Mouse (Mus musculus) embryonic facial prominence, embryonic 13.5 days (tissue): Measurements from ENCODE around the gene Dip2b. TPM values are rescaled to one million over a fixed set of nuclear protein-coding genes. Genes with fewer than 3 reads are reported as not detected.

Source experiments
- ATAC-seq: fragments of 200-750 bp; cut with Nextera tagmentation; 2 replicates; pipeline ENCODE4 v1.8.0; 2017; ENCODE audit warnings: low read depth; ENCODE audit not compliant: insufficient number of reproducible peaks, insufficient read depth, low FRiP score, low TSS enrichment
- H3K27ac ChIP-seq: fragments of 300-500 bp; sonication (generic); 2 replicates; pipeline ENCODE4 v1.5.1; 2015; ENCODE audit warnings: moderate library complexity, mild to moderate bottlenecking, inconsistent platforms
- H3K27me3 ChIP-seq: fragments of 300-500 bp; sonication (generic); 2 replicates; pipeline ENCODE4 v1.6.1; 2015; ENCODE audit warnings: mild to moderate bottlenecking, inconsistent platforms
- H3K36me3 ChIP-seq: fragments of 300-500 bp; sonication (generic); 2 replicates; pipeline ENCODE4 v1.6.1; 2015; ENCODE audit warnings: mild to moderate bottlenecking, inconsistent platforms
- H3K4me1 ChIP-seq: fragments of 300-500 bp; sonication (generic); 2 replicates; pipeline ENCODE4 v1.6.1; 2015; ENCODE audit warnings: inconsistent platforms
- H3K4me2 ChIP-seq: fragments of 300-500 bp; sonication (generic); 2 replicates; pipeline ENCODE4 v1.6.1; 2015; ENCODE audit warnings: moderate library complexity, mild to moderate bottlenecking, inconsistent platforms
- H3K4me3 ChIP-seq: fragments of 300-500 bp; sonication (generic); 2 replicates; pipeline ENCODE4 v1.5.1; 2015; ENCODE audit warnings: mild to moderate bottlenecking, inconsistent platforms
- H3K9ac ChIP-seq: fragments of 300-500 bp; sonication (generic); 2 replicates; pipeline ENCODE4 v1.6.1; 2015; ENCODE audit warnings: mild to moderate bottlenecking, inconsistent platforms
- H3K9me3 ChIP-seq: fragments of 300-500 bp; sonication (generic); 2 replicates; pipeline ENCODE4 v1.6.1; 2016; ENCODE audit warnings: inconsistent platforms
- WGBS: fragments of 180-500 bp; shearing (Covaris S2); methylation state at CpG from one replicate; pipeline ENCODE4 v1.1.7; 2015; ENCODE audit warnings: mixed read lengths; 5-methylcytosine and 5-hydroxymethylcytosine counted together
- polyA plus RNA-seq: library from polyadenylated mRNA; unstranded; fragments of >200 nt; fragmentation: Nextera tagmentation; extraction: Ambion mirVana; gene quantifications from 2 replicates; pipeline ENCODE4 v1.2.1, GENCODE M21; 2015

The Dip2b gene
- polyA plus RNA-seq, 1 experiment from 2014 or later: 13.0 TPM

GRCm38 (mm10) chr15:100144854-100145824 is 106.7 kb downstream of the Dip2b start:
- peaks cover 29% of the 10 kb centered on the region for H3K4me1 ChIP-seq
- H3K4me2 ChIP-seq: no peak overlapping the region
- 64% methylated on average over 15 of the region's 15 CpGs for WGBS
- no peak overlapping the region for H3K4me3 ChIP-seq
- no peaks in the 10 kb centered on the region for H3K9me3 ChIP-seq
- ATAC-seq: no peak
- H3K27me3 ChIP-seq: no peaks in the 10 kb centered on the region
- no peak overlapping the region for H3K27ac ChIP-seq
- peaks cover 6% of the 10 kb centered on the region for H3K36me3 ChIP-seq
- H3K9ac ChIP-seq: no peak overlapping the region

GRCm38 (mm10) chr15:100145917-100146316 is 107.5 kb downstream of the Dip2b start:
- H3K27ac ChIP-seq: no peak overlapping the region
- WGBS: 86% methylated on average over 3 of the region's 3 CpGs

GRCm38 (mm10) chr15:100150593-100150992 is 112.1 kb downstream of the Dip2b start:
- 43% methylated on average over 4 of the region's 4 CpGs for WGBS
- no peaks in the 10 kb centered on the region for H3K9me3 ChIP-seq
- ATAC-seq: no peak
- H3K27me3 ChIP-seq: no peaks in the 10 kb centered on the region
- H3K4me2 ChIP-seq: no peak overlapping the region
- H3K27ac ChIP-seq: no peak overlapping the region
- peaks cover 21% of the 10 kb centered on the region for H3K4me1 ChIP-seq
- H3K9ac ChIP-seq: no peak overlapping the region
- H3K36me3 ChIP-seq: peaks cover 26% of the 10 kb centered on the region
- no peak overlapping the region for H3K4me3 ChIP-seq

More at GRCm38 (mm10) chr15:100145917-100146316, 107.5 kb downstream of the Dip2b start:
- Histone ChIP-seq H3K4me2 (no peak overlapping the region), H3K4me3 (no peak overlapping the region), H3K9ac (no peak overlapping the region), H3K4me1 (peaks cover 37% of the 10 kb centered on the region), H3K27me3 (no peaks in the 10 kb centered on the region), H3K36me3 (peaks cover 6% of the 10 kb centered on the region), H3K9me3 (no peaks in the 10 kb centered on the region)
- no peak for ATAC-seq

- Histone ChIP-seq H3K27ac (no peak overlapping the region), H3K4me2 (no peak overlapping the region), H3K27me3 (no peaks in the 10 kb centered on the region), H3K4me1 (peaks cover 20% of the 10 kb centered on the region), H3K9ac (no peak overlapping the region), H3K4me3 (no peak overlapping the region), H3K9me3 (no peaks in the 10 kb centered on the region), H3K36me3 (peaks cover 43% of the 10 kb centered on the region)
- whole genome bisulfite sequencing: 88% methylated on average over 3 of the region's 3 CpGs
- no peak for ATAC-seq
Observed at GRCm38 (mm10) chr15:100152321-100152720, 113.9 kb downstream of the Dip2b start.

- H3K9ac ChIP-seq: no peak overlapping the region
- ATAC-seq: no peak
- peaks cover 20% of the 10 kb centered on the region for H3K4me1 ChIP-seq
- 72% methylated on average over 3 of the region's 3 CpGs for WGBS
- H3K4me2 ChIP-seq: no peak overlapping the region
- no peaks in the 10 kb centered on the region for H3K9me3 ChIP-seq
- H3K27me3 ChIP-seq: no peaks in the 10 kb centered on the region
- no peak overlapping the region for H3K4me3 ChIP-seq
- H3K27ac ChIP-seq: no peak overlapping the region
- H3K36me3 ChIP-seq: peaks cover 46% of the 10 kb centered on the region
Observed at GRCm38 (mm10) chr15:100153024-100153423, 114.6 kb downstream of the Dip2b start.

GRCm38 (mm10) chr15:100156095-100156707 is 117.7 kb downstream of the Dip2b start:
- Histone ChIP-seq H3K27ac (no peak overlapping the region), H3K36me3 (peaks cover 64% of the 10 kb centered on the region), H3K9me3 (no peaks in the 10 kb centered on the region), H3K4me2 (no peak overlapping the region), H3K9ac (no peak overlapping the region), H3K4me3 (no peak overlapping the region), H3K27me3 (no peaks in the 10 kb centered on the region), H3K4me1 (no peaks in the 10 kb centered on the region)
- 92% methylated on average over 4 of the region's 4 CpGs for WGBS
- ATAC-seq: no peak

- Histone ChIP-seq H3K4me1 (no peaks in the 10 kb centered on the region), H3K27ac (no peak overlapping the region), H3K9ac (no peak overlapping the region), H3K4me2 (no peak overlapping the region), H3K36me3 (peaks cover 65% of the 10 kb centered on the region), H3K27me3 (no peaks in the 10 kb centered on the region), H3K9me3 (no peaks in the 10 kb centered on the region), H3K4me3 (no peak overlapping the region)
- 84% methylated on average over 10 of the region's 10 CpGs for WGBS
- no peak for ATAC-seq
Observed at GRCm38 (mm10) chr15:100156781-100157470, 118.5 kb downstream of the Dip2b start.

GRCm38 (mm10) chr15:100158985-100159384 is 120.5 kb downstream of the Dip2b start:
- Histone ChIP-seq H3K9ac (no peak overlapping the region), H3K4me2 (no peak overlapping the region), H3K27ac (no peak overlapping the region), H3K27me3 (no peaks in the 10 kb centered on the region), H3K9me3 (no peaks in the 10 kb centered on the region), H3K36me3 (peaks cover 76% of the 10 kb centered on the region), H3K4me3 (no peak overlapping the region), H3K4me1 (no peaks in the 10 kb centered on the region)
- no peak for ATAC-seq
- WGBS: 91% methylated on average over 10 of the region's 10 CpGs

GRCm38 (mm10) chr15:100161747-100162280 is 123.3 kb downstream of the Dip2b start:
- H3K27me3 ChIP-seq: no peaks in the 10 kb centered on the region
- 87% methylated on average over 6 of the region's 6 CpGs for WGBS
- ATAC-seq: no peak
- peaks cover 3% of the 10 kb centered on the region; the same call in 1 of the 2 replicates for H3K4me1 ChIP-seq
- H3K36me3 ChIP-seq: peaks cover 62% of the 10 kb centered on the region
- no peak overlapping the region for H3K4me2 ChIP-seq
- H3K9me3 ChIP-seq: no peaks in the 10 kb centered on the region
- H3K27ac ChIP-seq: no peak overlapping the region
- H3K9ac ChIP-seq: no peak overlapping the region
- no peak overlapping the region for H3K4me3 ChIP-seq

- no peak overlapping the region for H3K4me3 ChIP-seq
- no peak overlapping the region for H3K27ac ChIP-seq
- H3K4me1 ChIP-seq: peaks cover 10% of the 10 kb centered on the region
- peaks cover 58% of the 10 kb centered on the region for H3K36me3 ChIP-seq
- H3K9ac ChIP-seq: no peak overlapping the region
- 90% methylated on average over 3 of the region's 3 CpGs for WGBS
- no peaks in the 10 kb centered on the region for H3K27me3 ChIP-seq
- ATAC-seq: no peak
- no peak overlapping the region for H3K4me2 ChIP-seq
- no peaks in the 10 kb centered on the region for H3K9me3 ChIP-seq
Observed at GRCm38 (mm10) chr15:100163381-100164051, 125.1 kb downstream of the Dip2b start.

- no peak for ATAC-seq
- 87% methylated on average over 3 of the region's 3 CpGs for WGBS
- Histone ChIP-seq H3K27me3 (no peaks in the 10 kb centered on the region), H3K9ac (no peak overlapping the region), H3K9me3 (no peaks in the 10 kb centered on the region), H3K4me2 (no peak overlapping the region), H3K4me1 (peaks cover 15% of the 10 kb centered on the region), H3K4me3 (no peak overlapping the region), H3K36me3 (peaks cover 61% of the 10 kb centered on the region), H3K27ac (peak overlapping the region; percentile 72; the same call in 1 of the 2 replicates)
Observed at GRCm38 (mm10) chr15:100166464-100166863, 128.0 kb downstream of the Dip2b start.
